Mouse (Mus musculus) limb, embryonic 14.5 days (tissue): ENCODE results near the gene Fgf4. TPM values are rescaled to one million over a fixed set of nuclear protein-coding genes. Genes with fewer than 3 reads are reported as not detected.

Experiments
- ATAC-seq: fragments of 200-750 bp; cut with Nextera tagmentation; 2 replicates; pipeline ENCODE4 v1.8.0; 2017; ENCODE audit warnings: low read depth, moderate number of reproducible peaks, moderate TSS enrichment; ENCODE audit not compliant: low FRiP score
- DNase-seq: peaks from one replicate; pipeline ENCODE4 v3.0.0-alpha.2; 2015; ENCODE audit warnings: low spot score
- H3K27ac ChIP-seq: fragments of 300-500 bp; sonication (generic); replicated peaks from 2 replicates; pipeline ENCODE4 v1.5.1; 2014; ENCODE audit warnings: low read depth, mild to moderate bottlenecking, low read length, moderate library complexity, mixed read lengths
- H3K27me3 ChIP-seq: fragments of 300-500 bp; sonication (generic); 2 replicates; pipeline ENCODE4 v1.6.1; 2014; ENCODE audit warnings: low read length, mixed read lengths; ENCODE audit not compliant: control insufficient read depth, insufficient read depth
- H3K36me3 ChIP-seq: fragments of 300-500 bp; sonication (generic); 2 replicates; pipeline ENCODE4 v1.6.1; 2014; ENCODE audit warnings: mild to moderate bottlenecking, low read length, moderate library complexity, mixed read lengths; ENCODE audit not compliant: control insufficient read depth, insufficient read depth
- H3K4me1 ChIP-seq: fragments of 300-500 bp; sonication (generic); 2 replicates; pipeline ENCODE4 v1.6.1; 2014; ENCODE audit warnings: antibody characterized with exemption, low read length, mixed read lengths; ENCODE audit not compliant: control insufficient read depth, insufficient read depth
- H3K4me2 ChIP-seq: fragments of 300-500 bp; sonication (generic); replicated peaks from 2 replicates; pipeline ENCODE4 v1.6.1; 2014; ENCODE audit warnings: low read depth, mild to moderate bottlenecking, low read length, moderate library complexity; ENCODE audit not compliant: severe bottlenecking
- H3K4me3 ChIP-seq: fragments of 300-500 bp; sonication (generic); replicated peaks from 2 replicates; pipeline ENCODE4 v1.5.1; 2014; ENCODE audit warnings: low read length
- H3K9ac ChIP-seq: fragments of 300-500 bp; sonication (generic); 2 replicates; pipeline ENCODE4 v1.6.1; 2014; ENCODE audit warnings: mild to moderate bottlenecking, low read depth, low read length, moderate library complexity; ENCODE audit not compliant: severe bottlenecking
- H3K9me3 ChIP-seq: fragments of 300-500 bp; sonication (generic); 2 replicates; pipeline ENCODE4 v1.6.1; 2016; ENCODE audit warnings: low read length; ENCODE audit not compliant: control insufficient read depth
- POLR2A ChIP-seq: fragments of 200-500 bp; IDR thresholded peaks from 2 replicates; pipeline ENCODE4 v1.8.0; 2012; ENCODE audit warnings: inconsistent platforms, mild to moderate bottlenecking, moderate library complexity, borderline replicate concordance; ENCODE audit not compliant: insufficient read depth, insufficient read length; ENCODE audit errors: extremely low read depth
- WGBS: fragments of 180-500 bp; shearing (Covaris S2); extraction: QIAGEN DNeasy Blood & Tissue Kit; methylation state at CpG from one replicate; pipeline ENCODE4 v1.1.7; 2014; 5-methylcytosine and 5-hydroxymethylcytosine counted together
- polyA plus RNA-seq, 2 experiments: library from polyadenylated mRNA; depleted of rRNA in 1 of 2; stranded (reverse) in 1 of 2; unstranded in 1 of 2; fragments of >200 nt; fragmentation: Nextera tagmentation in 1 of 2; extraction: Ambion mirVana in 1 of 2; gene quantifications; 2 replicates each; pipeline versions ENCODE4 v1.2.1 to v1.2.3; 2012 to 2014

Fgf4 gene
- polyA plus RNA-seq (2012; rRNA removed) (0.57 and 0.67 TPM in 2 replicates), polyA plus RNA-seq (2014; fragmentation: Nextera tagmentation; extraction: Ambion mirVana) (0.91 and 1.5 TPM in 2 replicates)

DNA sequence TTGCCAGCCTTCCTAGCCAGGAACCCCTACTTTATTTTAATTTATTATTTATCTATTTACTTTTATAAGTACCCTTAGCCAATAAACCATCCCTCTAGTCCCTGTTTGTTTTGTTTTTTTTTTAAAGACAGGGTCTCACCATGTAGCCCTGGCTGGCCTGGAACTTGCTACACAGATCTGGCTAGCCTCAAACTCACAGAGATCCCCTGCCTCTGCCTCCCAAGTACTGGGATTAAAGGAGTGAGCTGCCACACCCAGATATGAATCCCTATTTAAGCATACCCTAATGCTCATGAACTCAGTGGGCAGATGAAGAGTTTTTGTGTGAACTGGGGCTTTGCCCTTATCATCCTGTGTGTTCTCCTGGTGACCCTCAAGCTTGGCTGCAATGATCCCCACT is at the start of gene Fgf4:
Fgf4 (plus strand) TSS at position 301 of the 400 bp plus-strand sequence.
- no peak for TF ChIP-seq POLR2A
- Histone ChIP-seq H3K27me3 (0 out of 2 replicates have a peak, but pooled peaks cover 4% of the 10 kb centered on the region), H3K9me3 (no peaks in the 10 kb centered on the region), H3K9ac (no peak within 1 kb of the TSS), H3K4me2 (no peak within 1 kb of the TSS), H3K27ac (no peak within 1 kb of the TSS), H3K36me3 (no peaks in the 10 kb centered on the region), H3K4me3 (no peak within 1 kb of the TSS), H3K4me1 (no peaks in the 10 kb centered on the region)
- DNase-seq (no peak), ATAC-seq (no peak)

DNA sequence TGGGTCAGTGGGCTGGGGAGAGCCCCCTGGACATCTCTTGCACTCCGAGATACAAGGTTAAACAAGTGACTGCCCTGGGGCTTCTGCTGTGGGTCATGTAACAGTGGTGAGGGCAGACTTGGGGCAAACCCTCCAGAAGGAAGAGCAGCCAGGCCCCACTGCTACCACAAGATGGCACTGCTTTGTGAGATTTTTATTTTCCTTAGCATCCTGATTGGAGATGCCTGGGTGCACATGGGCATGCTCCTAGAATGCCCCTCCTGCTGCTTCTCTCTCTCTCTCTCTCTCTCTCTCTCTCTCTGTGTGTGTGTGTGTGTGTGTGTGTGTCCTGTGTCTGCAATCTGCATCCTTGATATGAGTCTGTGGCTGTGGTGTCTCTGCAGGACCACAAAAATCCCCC is 48.7 kb upstream of the Fgf4 start:
- Histone ChIP-seq H3K27me3 (no peaks in the 10 kb centered on the region), H3K36me3 (no peaks in the 10 kb centered on the region), H3K4me3 (no peak overlapping the region), H3K9ac (no peak overlapping the region), H3K9me3 (no peaks in the 10 kb centered on the region), H3K27ac (no peak overlapping the region), H3K4me1 (no peaks in the 10 kb centered on the region), H3K4me2 (no peak overlapping the region)
- TF ChIP-seq POLR2A = no peak
- 17% methylated on average over 1 of the region's 1 CpGs for WGBS
- peak; percentile 44 for DNase-seq
- no peak for ATAC-seq

GRCm38 (mm10) chr7:144807036-144807435 is 40.1 kb upstream of the Fgf4 start:
- no peak overlapping the region for H3K4me3 ChIP-seq

GRCm38 (mm10) chr7:144807976-144808577 is 39.1 kb upstream of the Fgf4 start:
- no peak for TF ChIP-seq POLR2A
- Histone ChIP-seq H3K9me3 (no peaks in the 10 kb centered on the region), H3K27me3 (no peaks in the 10 kb centered on the region), H3K4me2 (no peak overlapping the region), H3K4me1 (no peaks in the 10 kb centered on the region), H3K36me3 (no peaks in the 10 kb centered on the region), H3K4me3 (no peak overlapping the region), H3K27ac (no peak overlapping the region), H3K9ac (no peak overlapping the region)
- DNase-seq (no peak), ATAC-seq (no peak)
- WGBS = 66% methylated on average over 4 of the region's 4 CpGs

More at GRCm38 (mm10) chr7:144807036-144807435, 40.1 kb upstream of the Fgf4 start:
- 55% methylated on average over 6 of the region's 6 CpGs for WGBS
- no peak overlapping the region for H3K9ac ChIP-seq
- no peak for TF ChIP-seq POLR2A
- no peaks in the 10 kb centered on the region for H3K27me3 ChIP-seq
- DNase-seq (no peak), ATAC-seq (no peak)
- H3K36me3 ChIP-seq = no peaks in the 10 kb centered on the region
- H3K9me3 ChIP-seq = no peaks in the 10 kb centered on the region
- no peak overlapping the region for H3K27ac ChIP-seq
- no peaks in the 10 kb centered on the region for H3K4me1 ChIP-seq
- no peak overlapping the region for H3K4me2 ChIP-seq

- Histone ChIP-seq H3K27me3 (no peaks in the 10 kb centered on the region), H3K4me1 (no peaks in the 10 kb centered on the region), H3K9me3 (no peaks in the 10 kb centered on the region), H3K36me3 (no peaks in the 10 kb centered on the region), H3K27ac (no peak overlapping the region), H3K4me3 (no peak overlapping the region), H3K4me2 (no peak overlapping the region), H3K9ac (no peak overlapping the region)
- TF ChIP-seq POLR2A = no peak
- ATAC-seq = peak; percentile 82
- WGBS = 31% methylated on average over 4 of the region's 4 CpGs
- DNase-seq = peak; percentile 40
These were observed 35.6 kb upstream of the Fgf4 start for GRCm38 (mm10) chr7:144811521-144811920.

- ATAC-seq (no peak), DNase-seq (no peak)
- H3K4me3 ChIP-seq = no peak overlapping the region
- no peak for TF ChIP-seq POLR2A
- no peaks in the 10 kb centered on the region for H3K27me3 ChIP-seq
- no peaks in the 10 kb centered on the region for H3K4me1 ChIP-seq
- 32% methylated on average over 7 of the region's 7 CpGs for WGBS
- H3K36me3 ChIP-seq = no peaks in the 10 kb centered on the region
- H3K9me3 ChIP-seq = no peaks in the 10 kb centered on the region; the same call in 1 of the 2 replicates
- no peak overlapping the region for H3K4me2 ChIP-seq
- no peak overlapping the region for H3K9ac ChIP-seq
- no peak overlapping the region for H3K27ac ChIP-seq
These were observed 25.3 kb upstream of the Fgf4 start for GRCm38 (mm10) chr7:144821901-144822300.
